Mouse (Mus musculus) lung, postnatal 0 days (tissue): ENCODE results near the gene Sae1.

Experiments
- CTCF ChIP-seq: IDR thresholded peaks from 2 replicates; pipeline ENCODE4 v1.5.1; 2016; ENCODE audit warnings: antibody characterized with exemption, mild to moderate bottlenecking
- EP300 ChIP-seq: IDR thresholded peaks from 2 replicates; pipeline ENCODE4 v1.6.1; 2016; ENCODE audit warnings: antibody characterized with exemption, mild to moderate bottlenecking, control low read depth

DNA sequence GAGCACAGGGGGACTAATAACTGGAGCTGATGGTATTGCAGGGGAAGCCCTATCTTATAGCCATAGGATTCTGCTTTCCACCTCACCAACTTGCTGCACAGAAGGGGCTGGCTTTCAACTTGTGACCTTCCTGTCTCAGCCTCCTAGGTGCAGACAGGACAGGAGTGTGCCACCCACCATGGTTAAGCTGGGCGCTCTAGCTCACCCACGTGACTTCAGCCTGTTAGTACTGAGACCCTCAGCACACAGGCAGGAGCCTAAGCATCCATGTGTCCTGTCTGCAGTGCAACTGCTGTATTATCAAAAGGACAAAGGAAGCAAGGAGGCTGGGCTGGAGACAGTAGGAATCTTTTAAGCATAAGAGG lies 61.0 kb downstream of the Sae1 start:
- TF ChIP-seq CTCF (no peak), EP300 (no peak)
